Mouse (Mus musculus) liver, embryonic 14.5 days (tissue): ENCODE data around the gene Zfp423. TPM values are rescaled to one million over a fixed set of nuclear protein-coding genes. Genes with fewer than 3 reads are reported as not detected.

ENCODE experiments used
- ATAC-seq: fragments of 200-750 bp; cut with Nextera tagmentation; 2 replicates; pipeline ENCODE4 v1.8.0; 2017; ENCODE audit warnings: moderate number of reproducible peaks, mild to moderate bottlenecking, moderate library complexity; ENCODE audit not compliant: insufficient read depth
- DNase-seq, 3 experiments: peaks; one replicate each; pipeline ENCODE4 v3.0.0-alpha.2; 2012 to 2013; ENCODE audit warnings: low read depth in 3 of 3, low spot score in 3 of 3
- H3K27ac ChIP-seq: fragments of 300-500 bp; sonication (generic); 2 replicates; pipeline ENCODE4 v1.5.1; 2014; ENCODE audit warnings: moderate library complexity, mild to moderate bottlenecking, control low read depth, inconsistent platforms
- H3K27me3 ChIP-seq: fragments of 300-500 bp; sonication (generic); 2 replicates; pipeline ENCODE4 v1.6.1; 2014; ENCODE audit warnings: mild to moderate bottlenecking, low read length, moderate library complexity; ENCODE audit not compliant: control insufficient read depth, insufficient read depth
- H3K36me3 ChIP-seq: fragments of 300-500 bp; sonication (generic); replicated peaks from 2 replicates; pipeline ENCODE4 v1.6.1; 2014; ENCODE audit warnings: low read depth; ENCODE audit not compliant: control insufficient read depth, insufficient read depth
- H3K4me1 ChIP-seq, 2 experiments: fragments of 200-500 bp in 1 of 2; fragments of 300-500 bp in 1 of 2; sonication (generic) in 1 of 2; replicated peaks; 2 replicates each; pipeline ENCODE4 v1.6.1; 2012 to 2014; ENCODE audit warnings: antibody characterized with exemption in 1 of 2, inconsistent platforms in 1 of 2, low read length in 1 of 2; ENCODE audit not compliant: control insufficient read depth in 2 of 2, insufficient read depth in 2 of 2
- H3K4me2 ChIP-seq: fragments of 300-500 bp; sonication (generic); 2 replicates; pipeline ENCODE4 v1.6.1; 2014; ENCODE audit warnings: low read depth, mild to moderate bottlenecking, control low read depth, moderate library complexity
- H3K4me3 ChIP-seq, 2 experiments: fragments of 200-500 bp in 1 of 2; fragments of 300-500 bp in 1 of 2; sonication (generic) in 1 of 2; 2 replicates each; pipeline ENCODE4 v1.5.1; 2012 to 2014; ENCODE audit warnings: low read depth in 2 of 2, low read length in 2 of 2, mild to moderate bottlenecking in 2 of 2, control low read depth in 1 of 2, inconsistent platforms in 1 of 2, moderate library complexity in 1 of 2; ENCODE audit not compliant: insufficient read depth in 1 of 2
- H3K9ac ChIP-seq: fragments of 300-500 bp; sonication (generic); replicated peaks from 2 replicates; pipeline ENCODE4 v1.6.1; 2014; ENCODE audit warnings: mild to moderate bottlenecking, control low read depth, moderate library complexity
- H3K9me3 ChIP-seq: fragments of 300-500 bp; sonication (generic); 2 replicates; pipeline ENCODE4 v1.6.1; 2016; ENCODE audit warnings: low read length, mixed read lengths; ENCODE audit not compliant: control insufficient read depth
- CTCF ChIP-seq: IDR thresholded peaks from 2 replicates; pipeline ENCODE4 v1.5.1; 2016; ENCODE audit warnings: antibody characterized with exemption, low read depth, control low read depth
- EP300 ChIP-seq: IDR thresholded peaks from 2 replicates; pipeline ENCODE4 v1.6.1; 2016; ENCODE audit warnings: antibody characterized with exemption, low read depth
- WGBS: fragments of 180-500 bp; shearing (Covaris S2); extraction: QIAGEN DNeasy Blood & Tissue Kit; methylation state at CpG from one replicate; pipeline ENCODE4 v1.1.7; 2014; ENCODE audit not compliant: insufficient replicate concordance; 5-methylcytosine and 5-hydroxymethylcytosine counted together
- polyA plus RNA-seq, 2 experiments: library from polyadenylated mRNA; depleted of rRNA in 1 of 2; stranded (reverse) in 1 of 2; unstranded in 1 of 2; fragments of >200 nt; fragmentation: Nextera tagmentation in 1 of 2; extraction: Ambion mirVana in 1 of 2; gene quantifications; 2 replicates each; pipeline versions ENCODE4 v1.2.1 to v1.2.3; 2012 to 2014

The Zfp423 gene
- polyA plus RNA-seq, 2 experiments, result 0.52 to 0.60 TPM

GRCm38 (mm10) chr8:87822175-87822574 is 137.2 kb downstream of the Zfp423 start:
- Histone ChIP-seq H3K27ac (no peak overlapping the region), H3K4me3 (no peak overlapping the region), H3K9ac (no peak overlapping the region), H3K36me3 (no peaks in the 10 kb centered on the region), H3K27me3 (no peaks in the 10 kb centered on the region), H3K9me3 (no peaks in the 10 kb centered on the region), H3K4me1 (no peaks in the 10 kb centered on the region), H3K4me2 (no peak overlapping the region)
- ATAC-seq, result no peak
- no peak for DNase-seq
- TF ChIP-seq CTCF (no peak), EP300 (no peak)
- WGBS, result 65% methylated on average over 11 of the region's 11 CpGs

GRCm38 (mm10) chr8:87821655-87822054 is 137.7 kb downstream of the Zfp423 start:
- H3K27ac ChIP-seq, result no peak overlapping the region
- DNase-seq (no peak), ATAC-seq (no peak)
- H3K4me2 ChIP-seq, result no peak overlapping the region
- H3K4me3 ChIP-seq, result no peak overlapping the region
- no peak overlapping the region for H3K9ac ChIP-seq
- H3K9me3 ChIP-seq, result no peaks in the 10 kb centered on the region
- H3K36me3 ChIP-seq, result no peaks in the 10 kb centered on the region
- TF ChIP-seq EP300 (no peak), CTCF (no peak)
- no peaks in the 10 kb centered on the region for H3K27me3 ChIP-seq
- no peaks in the 10 kb centered on the region for H3K4me1 ChIP-seq
- 61% methylated on average over 2 of the region's 2 CpGs for WGBS

GRCm38 (mm10) chr8:87819263-87819662 is 140.1 kb downstream of the Zfp423 start:
- no peak for DNase-seq
- TF ChIP-seq CTCF, result no peak
- TF ChIP-seq EP300, result no peak
- Histone ChIP-seq H3K36me3 (no peaks in the 10 kb centered on the region), H3K4me1 (no peaks in the 10 kb centered on the region), H3K4me3 (no peak overlapping the region), H3K9me3 (no peaks in the 10 kb centered on the region), H3K9ac (no peak overlapping the region), H3K27ac (no peak overlapping the region), H3K4me2 (no peak overlapping the region), H3K27me3 (no peaks in the 10 kb centered on the region)
- ATAC-seq, result no peak
- 51% methylated on average over 3 of the region's 3 CpGs for WGBS

- Histone ChIP-seq H3K4me3 (no peak overlapping the region), H3K9me3 (no peaks in the 10 kb centered on the region), H3K9ac (no peak overlapping the region), H3K27me3 (no peaks in the 10 kb centered on the region), H3K27ac (no peak overlapping the region), H3K4me2 (no peak overlapping the region), H3K36me3 (no peaks in the 10 kb centered on the region), H3K4me1 (no peaks in the 10 kb centered on the region)
- ATAC-seq (no peak), DNase-seq (no peak)
- 65% methylated on average over 7 of the region's 7 CpGs for WGBS
- TF ChIP-seq CTCF, result no peak
- no peak for TF ChIP-seq EP300
Observed at GRCm38 (mm10) chr8:87818506-87818905, 140.9 kb downstream of the Zfp423 start.

- Histone ChIP-seq H3K4me3 (no peak overlapping the region), H3K4me1 (no peaks in the 10 kb centered on the region), H3K36me3 (no peaks in the 10 kb centered on the region), H3K27me3 (no peaks in the 10 kb centered on the region), H3K4me2 (no peak overlapping the region), H3K9me3 (no peaks in the 10 kb centered on the region), H3K27ac (no peak overlapping the region), H3K9ac (no peak overlapping the region)
- WGBS, result 38% methylated on average over 5 of the region's 5 CpGs
- DNase-seq (no peak), ATAC-seq (no peak)
- no peak for TF ChIP-seq CTCF
- TF ChIP-seq EP300, result no peak
Observed at GRCm38 (mm10) chr8:87816141-87816540, 143.3 kb downstream of the Zfp423 start.
